Mouse (Mus musculus): ENCODE data around the gene Ybx2.

GRCm38 (mm10) chr11:69937834-69938233, 2.2 kb downstream of the Ybx2 start:
- TF ChIP-seq POLR2A (IDR thresholded peaks at IDR 0.05; ENCODE audit: extremely low read depth, insufficient read depth, low read length) (no peak), CTCF (IDR thresholded peaks at IDR 0.05; ENCODE audit: extremely low read depth, insufficient read depth, low read length) (no peak)
